Mouse (Mus musculus): ENCODE measurements at regions not wholly inside any gene's neighbourhood (a gene's known extent, or its start where the extent isn't known, plus 50 kb on each side); places are given as distances from the start of the nearest gene placed in this dataset.
"Not testable (repeated sequence)": the region's sequence is repeated elsewhere in the genome, so short reads cannot be mapped to it uniquely, and the experiment has no call there.

GRCm38 (mm10) chr9:90618154-90618553 is 347.6 kb upstream of the Tbc1d2b start:
- no peak for ATAC-seq (ENCODE audit: low FRiP score)
- WGBS = 75% methylated on average over 7 of the region's 7 CpGs

GRCm38 (mm10) chr9:90597894-90598293 is 327.3 kb upstream of the Tbc1d2b start:
- Histone ChIP-seq H3K27me3 (no peaks in the 10 kb centered on the region), H3K4me3 (no peak overlapping the region), H3K36me3 (no peaks in the 10 kb centered on the region), H3K27ac (no peak overlapping the region), H3K9me3 (no peaks in the 10 kb centered on the region), H3K9ac (no peak overlapping the region), H3K4me2 (no peak overlapping the region), H3K4me1 (replicated peaks) (no peaks in the 10 kb centered on the region)
- no peak for ATAC-seq (ENCODE audit: low FRiP score)
- WGBS = 70% methylated on average over 4 of the region's 4 CpGs

More at GRCm38 (mm10) chr9:90618154-90618553, 347.6 kb upstream of the Tbc1d2b start:
- Histone ChIP-seq H3K9me3 (no peaks in the 10 kb centered on the region), H3K27ac (no peak overlapping the region), H3K4me1 (replicated peaks) (no peaks in the 10 kb centered on the region), H3K4me3 (no peak overlapping the region), H3K27me3 (no peaks in the 10 kb centered on the region), H3K9ac (no peak overlapping the region), H3K36me3 (no peaks in the 10 kb centered on the region), H3K4me2 (no peak overlapping the region)

DNA sequence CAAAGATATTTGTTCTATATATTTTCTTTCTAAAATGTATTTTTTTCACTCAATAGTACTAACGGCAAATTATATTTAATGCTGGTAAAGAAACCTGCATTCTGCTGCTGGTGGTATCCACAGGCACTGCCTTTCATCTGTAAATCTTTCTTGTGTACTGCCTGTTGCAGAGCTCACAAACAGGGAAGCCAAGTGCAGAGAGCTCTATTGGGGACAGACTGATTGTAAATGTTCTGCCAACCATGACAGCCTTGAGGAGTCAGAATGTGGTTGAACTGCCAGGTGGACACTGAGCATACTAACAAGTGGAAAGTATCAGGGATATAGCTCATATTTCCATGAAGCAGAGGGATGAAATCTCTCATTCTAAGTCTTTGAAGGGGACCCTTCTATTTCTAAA is 286.1 kb upstream of the Tbc1d2b start:
- 65% methylated on average over 1 of the region's 1 CpGs for WGBS
- Histone ChIP-seq H3K9ac (no peak overlapping the region), H3K27ac (no peak overlapping the region), H3K4me3 (no peak overlapping the region), H3K27me3 (no peaks in the 10 kb centered on the region), H3K4me1 (replicated peaks) (no peaks in the 10 kb centered on the region), H3K36me3 (no peaks in the 10 kb centered on the region), H3K4me2 (no peak overlapping the region), H3K9me3 (0 out of 2 replicates have a peak, but pooled peaks cover 5% of the 10 kb centered on the region)
- no peak for ATAC-seq (ENCODE audit: low FRiP score)

- Histone ChIP-seq H3K9me3 (0 out of 2 replicates have a peak, but pooled peaks cover 5% of the 10 kb centered on the region), H3K4me2 (no peak overlapping the region), H3K27ac (no peak overlapping the region), H3K36me3 (no peaks in the 10 kb centered on the region), H3K9ac (no peak overlapping the region), H3K27me3 (no peaks in the 10 kb centered on the region), H3K4me1 (replicated peaks) (no peaks in the 10 kb centered on the region), H3K4me3 (no peak overlapping the region)
- ATAC-seq (ENCODE audit: low FRiP score) = no peak
- 40% methylated on average over 3 of the region's 3 CpGs for WGBS
These were observed 285.6 kb upstream of the Tbc1d2b start for GRCm38 (mm10) chr9:90556216-90556615.

- Histone ChIP-seq H3K27ac (no peak overlapping the region), H3K4me1 (replicated peaks) (no peaks in the 10 kb centered on the region), H3K36me3 (no peaks in the 10 kb centered on the region), H3K4me2 (no peak overlapping the region), H3K9me3 (no peaks in the 10 kb centered on the region), H3K27me3 (no peaks in the 10 kb centered on the region), H3K9ac (no peak overlapping the region), H3K4me3 (no peak overlapping the region)
- 97% methylated on average over 1 of the region's 1 CpGs for WGBS
- ATAC-seq (ENCODE audit: low FRiP score) = no peak
These were observed 277.3 kb upstream of the Tbc1d2b start for GRCm38 (mm10) chr9:90547931-90548330.

DNA sequence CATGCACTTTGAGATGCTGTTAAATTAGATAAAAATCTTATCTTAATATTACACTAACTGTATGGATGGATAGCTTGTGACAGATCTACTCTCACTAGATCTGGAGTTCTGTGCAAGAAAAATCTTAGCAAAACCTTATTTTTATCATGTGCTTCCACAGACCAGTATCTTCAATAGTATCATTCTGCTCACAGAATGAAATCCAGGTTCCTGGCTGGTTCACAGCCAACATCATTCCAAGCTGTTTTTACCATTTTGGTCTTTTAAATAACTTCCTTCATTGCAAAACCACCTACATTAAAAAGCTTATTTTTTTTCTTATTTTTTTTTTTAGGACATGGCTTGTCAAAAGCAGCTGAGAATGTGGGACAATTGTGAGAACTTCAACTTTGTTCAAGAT is 276.1 kb upstream of the Tbc1d2b start:
- no peak overlapping the region for H3K9ac ChIP-seq
- H3K4me2 ChIP-seq = no peak overlapping the region
- H3K4me3 ChIP-seq = no peak overlapping the region
- ATAC-seq (ENCODE audit: low FRiP score) = no peak
- H3K9me3 ChIP-seq = no peaks in the 10 kb centered on the region
- no peaks in the 10 kb centered on the region for H3K27me3 ChIP-seq
- no peaks in the 10 kb centered on the region for H3K36me3 ChIP-seq
- no peak overlapping the region for H3K27ac ChIP-seq
- H3K4me1 ChIP-seq (replicated peaks) = no peaks in the 10 kb centered on the region

- H3K9ac ChIP-seq; H3K36me3 ChIP-seq; H3K4me1 ChIP-seq (replicated peaks); H3K4me2 ChIP-seq; H3K27me3 ChIP-seq; H3K9me3 ChIP-seq; ATAC-seq (ENCODE audit: low FRiP score); H3K27ac ChIP-seq; H3K4me3 ChIP-seq: not testable (repeated sequence)
- 87% methylated on average over 8 of the region's 8 CpGs for WGBS
These were observed 267.1 kb upstream of the Tbc1d2b start for GRCm38 (mm10) chr9:90537683-90538082.

DNA sequence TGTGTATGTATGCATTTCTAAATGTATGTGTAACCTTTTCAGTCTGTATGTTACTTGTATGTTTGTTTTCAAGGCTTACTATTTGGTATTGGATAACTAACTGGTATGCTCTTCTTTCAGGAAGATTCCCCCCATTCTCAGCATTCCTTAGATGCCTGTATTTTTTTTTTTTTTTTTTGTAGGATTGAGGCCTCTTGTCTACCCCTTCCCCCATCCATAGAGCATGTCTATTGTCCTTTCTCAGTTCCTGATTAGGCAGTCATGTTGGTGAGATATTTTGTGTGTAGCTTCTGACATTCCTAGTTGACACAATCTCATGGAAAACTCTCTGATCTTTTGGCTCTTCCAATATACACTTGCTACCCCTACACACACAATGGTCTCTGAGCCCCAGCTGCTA is 262.8 kb upstream of the Tbc1d2b start:
- Histone ChIP-seq H3K27me3 (no peaks in the 10 kb centered on the region), H3K27ac (no peak overlapping the region), H3K9ac (no peak overlapping the region), H3K4me2 (no peak overlapping the region), H3K4me1 (replicated peaks) (no peaks in the 10 kb centered on the region), H3K36me3 (no peaks in the 10 kb centered on the region), H3K4me3 (no peak overlapping the region), H3K9me3 (no peaks in the 10 kb centered on the region)
- ATAC-seq (ENCODE audit: low FRiP score) = no peak

DNA sequence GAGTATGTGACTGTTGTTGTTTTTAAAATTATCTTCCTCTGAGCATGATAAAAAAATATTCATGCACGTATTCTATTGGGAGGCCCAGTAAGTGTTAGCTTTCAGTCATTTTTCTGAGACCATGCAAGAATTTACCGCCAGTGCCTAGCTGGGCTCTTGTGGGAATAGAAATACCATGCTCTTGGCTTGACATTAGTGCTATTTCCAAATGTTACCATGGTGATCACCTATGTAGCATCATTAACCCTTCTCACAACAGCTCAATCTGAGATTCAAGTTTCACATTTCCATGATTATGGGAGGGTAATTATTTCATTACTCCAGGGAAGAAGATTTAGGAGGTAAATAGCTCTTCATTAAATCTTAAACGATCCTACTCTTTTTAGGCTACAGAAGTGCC is 250.6 kb upstream of the Tbc1d2b start:
- no peaks in the 10 kb centered on the region for H3K9me3 ChIP-seq
- H3K27me3 ChIP-seq = no peaks in the 10 kb centered on the region
- H3K36me3 ChIP-seq = no peaks in the 10 kb centered on the region
- H3K4me1 ChIP-seq (replicated peaks) = no peaks in the 10 kb centered on the region
- H3K27ac ChIP-seq = no peak overlapping the region
- no peak overlapping the region for H3K4me2 ChIP-seq
- peak; percentile 74; the same call in 1 of the 2 replicates for ATAC-seq (ENCODE audit: low FRiP score)
- WGBS = 46% methylated on average over 3 of the region's 3 CpGs
- no peak overlapping the region for H3K4me3 ChIP-seq
- H3K9ac ChIP-seq = no peak overlapping the region

DNA sequence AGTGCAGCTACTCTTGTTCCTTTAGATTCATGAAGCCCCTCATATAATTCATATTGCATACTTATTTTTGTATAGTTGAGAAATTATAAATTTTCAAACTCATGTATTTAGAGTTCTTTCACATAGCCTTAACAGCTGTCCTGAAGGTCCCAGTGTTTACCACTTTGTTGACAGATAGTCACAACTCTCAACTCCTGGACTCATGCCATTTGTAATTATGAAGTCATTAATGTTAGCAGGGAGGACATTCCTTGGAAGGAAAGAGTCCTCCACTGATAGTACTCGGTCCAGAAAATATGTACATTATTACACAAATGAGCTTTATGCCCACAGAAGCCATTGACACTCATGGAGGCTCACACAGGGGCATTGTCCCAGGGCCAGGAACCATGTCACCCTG is 224.3 kb upstream of the Tbc1d2b start:
- no peaks in the 10 kb centered on the region for H3K4me1 ChIP-seq (replicated peaks)
- H3K4me3 ChIP-seq = no peak overlapping the region
- H3K27ac ChIP-seq = no peak overlapping the region
- no peaks in the 10 kb centered on the region for H3K9me3 ChIP-seq
- no peak for ATAC-seq (ENCODE audit: low FRiP score)
- no peak overlapping the region for H3K9ac ChIP-seq
- H3K4me2 ChIP-seq = no peak overlapping the region
- no peaks in the 10 kb centered on the region for H3K36me3 ChIP-seq
- WGBS = 67% methylated on average over 1 of the region's 1 CpGs
- no peaks in the 10 kb centered on the region for H3K27me3 ChIP-seq

DNA sequence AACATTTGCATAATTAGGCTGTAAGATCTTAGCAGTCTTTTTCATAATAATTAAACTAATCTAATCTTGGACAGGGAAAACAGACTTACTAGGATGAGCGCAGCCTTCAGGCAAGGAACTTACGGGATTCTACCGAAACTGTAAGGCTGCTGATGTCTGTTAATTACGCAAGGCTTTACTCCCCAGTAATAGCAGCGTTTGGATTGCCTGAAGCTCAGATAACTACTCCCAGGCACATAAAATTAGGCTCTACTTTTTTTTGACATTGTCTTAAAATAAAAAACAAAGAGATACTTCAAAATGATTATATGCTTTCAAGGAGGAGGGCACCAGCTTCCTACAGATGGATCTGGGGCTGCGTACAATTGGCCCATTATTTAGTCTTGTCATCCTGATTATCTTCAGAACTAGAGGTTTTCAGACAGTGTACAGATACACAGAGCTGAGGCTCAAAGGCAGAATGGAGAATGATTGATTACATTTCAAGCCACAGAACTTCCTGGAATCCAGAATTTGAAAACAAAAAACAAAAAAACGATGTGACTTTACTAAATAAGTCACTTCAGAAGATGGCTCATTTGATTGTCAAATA is 220.1 kb upstream of the Tbc1d2b start:
- peak; percentile 72 for ATAC-seq (ENCODE audit: low FRiP score)
- Histone ChIP-seq H3K4me3 (no peak overlapping the region), H3K9me3 (no peaks in the 10 kb centered on the region), H3K4me1 (replicated peaks) (no peaks in the 10 kb centered on the region), H3K27ac (no peak overlapping the region), H3K9ac (no peak overlapping the region), H3K36me3 (no peaks in the 10 kb centered on the region), H3K27me3 (no peaks in the 10 kb centered on the region), H3K4me2 (no peak overlapping the region)
- WGBS = 47% methylated on average over 7 of the region's 7 CpGs

GRCm38 (mm10) chr9:90450579-90450978 is 180.0 kb upstream of the Tbc1d2b start:
- H3K4me3 ChIP-seq = no peak overlapping the region
- WGBS = 96% methylated on average over 2 of the region's 2 CpGs
- no peaks in the 10 kb centered on the region for H3K27me3 ChIP-seq
- no peak for ATAC-seq (ENCODE audit: low FRiP score)
- H3K36me3 ChIP-seq = no peaks in the 10 kb centered on the region
- no peak overlapping the region for H3K27ac ChIP-seq
- no peak overlapping the region for H3K9ac ChIP-seq
- no peaks in the 10 kb centered on the region for H3K9me3 ChIP-seq
- H3K4me1 ChIP-seq (replicated peaks) = no peaks in the 10 kb centered on the region
- H3K4me2 ChIP-seq = no peak overlapping the region

DNA sequence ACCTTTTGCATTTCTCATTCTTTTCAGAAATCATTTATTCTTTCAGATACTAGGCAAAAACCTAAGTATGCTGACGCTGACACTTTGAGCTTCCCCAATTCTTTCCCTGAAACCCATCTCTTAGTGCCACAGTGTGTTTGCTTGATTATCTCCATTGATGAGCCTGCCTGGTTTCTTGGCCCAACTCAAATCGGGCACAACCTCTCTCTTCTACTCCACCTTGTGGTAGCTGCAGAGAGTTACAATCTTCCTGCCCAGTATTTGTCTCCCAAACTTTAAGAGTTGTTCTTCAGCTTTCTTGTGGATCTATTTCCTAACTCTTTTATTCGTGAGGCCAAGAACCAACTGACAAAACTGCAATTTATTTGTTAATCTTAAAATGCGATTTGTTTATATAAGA is 176.4 kb upstream of the Tbc1d2b start:
- H3K9me3 ChIP-seq = no peaks in the 10 kb centered on the region
- no peaks in the 10 kb centered on the region for H3K27me3 ChIP-seq
- no peaks in the 10 kb centered on the region for H3K36me3 ChIP-seq
- WGBS = 18% methylated on average over 4 of the region's 4 CpGs
- H3K27ac ChIP-seq = no peak overlapping the region
- no peak overlapping the region for H3K9ac ChIP-seq
- H3K4me2 ChIP-seq = no peak overlapping the region
- no peak overlapping the region for H3K4me3 ChIP-seq
- H3K4me1 ChIP-seq (replicated peaks) = no peaks in the 10 kb centered on the region
- no peak for ATAC-seq (ENCODE audit: low FRiP score)
